Mouse (Mus musculus): Measurements from ENCODE around the gene Gm16253.

DNA sequence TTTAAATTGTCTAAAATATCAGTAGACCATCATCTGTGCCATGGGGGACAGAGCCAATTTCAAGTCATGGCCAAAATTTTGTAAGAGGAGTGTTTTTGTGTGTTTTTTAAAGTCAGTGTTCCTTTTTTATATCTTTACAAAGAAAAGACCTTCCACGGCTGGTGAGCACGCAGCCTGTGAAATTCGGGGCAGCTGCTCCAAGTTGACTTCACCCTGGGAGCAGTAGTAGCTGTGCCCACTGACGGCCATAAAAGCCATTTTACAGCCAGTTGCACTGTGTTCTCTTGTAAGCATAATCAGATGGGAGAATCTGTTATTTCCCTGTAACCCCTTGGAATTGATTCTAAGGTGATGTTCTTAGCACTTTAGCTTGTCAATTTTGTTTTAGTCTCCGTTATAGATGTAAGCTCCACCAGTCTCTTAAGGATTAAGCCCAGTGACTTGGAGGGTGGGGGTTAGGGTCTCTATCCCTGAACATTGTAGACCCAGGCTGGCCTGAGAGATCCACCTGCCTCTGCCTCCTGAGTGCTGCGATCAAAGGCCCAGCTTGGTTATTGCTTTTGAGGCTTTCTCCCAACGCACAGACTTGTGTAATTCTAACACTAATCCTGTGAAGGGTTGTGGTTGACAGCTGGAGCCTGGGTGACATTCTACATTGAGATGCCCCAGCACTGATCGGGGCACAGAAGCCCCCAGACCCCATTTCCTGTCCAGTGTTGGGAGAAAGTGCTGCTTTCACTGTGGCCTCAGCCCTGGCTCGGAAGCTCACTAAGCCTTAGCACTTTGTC, 15.7 kb upstream of the Gm16253 start:
- TF ChIP-seq POLR2A (IDR thresholded peaks at IDR 0.05; ENCODE audit: borderline replicate concordance, extremely low read depth, insufficient read depth, insufficient read length, poor library complexity, severe bottlenecking) (no peak), CTCF (IDR thresholded peaks at IDR 0.05; ENCODE audit: borderline replicate concordance, extremely low read depth, insufficient read depth, insufficient read length) (no peak)

Measured in brain, embryonic 14.5 days (tissue).